Mouse (Mus musculus): ENCODE data around the gene Satb1. TPM values are rescaled to one million over a fixed set of nuclear protein-coding genes. Genes with fewer than 3 reads are reported as not detected.

Satb1 gene
- total RNA-seq (2021) = 10 to 100 TPM; 29.3 to 36.0 TPM
- long read RNA-seq, experiment 1, full-length matches to known transcripts = 3 of 5 reads
- long read RNA-seq, experiment 1, partial matches to known transcripts = 2 of 5 reads
- long read RNA-seq, experiment 1, other reads (novel, unspliced or antisense) = 0 of 5 reads
- long read RNA-seq, experiment 2, full-length matches to known transcripts = 9 of 15 reads
- long read RNA-seq, experiment 2, partial matches to known transcripts = 2 of 15 reads
- long read RNA-seq, experiment 2, other reads (novel, unspliced or antisense) = 4 of 15 reads

- DNase-seq (ENCODE audit: low spot score in 2 of 2) = peak; percentile 31 to 55
Observed at GRCm38 (mm10) chr17:51832900-51833577, at the start of gene Satb1. Satb1 (minus strand) TSS chr17:51833290.

GRCm38 (mm10) chr17:51882566-51882965 is 49.5 kb upstream of the Satb1 start:
- DNase-seq (ENCODE audit: low spot score in 2 of 2) = no peak

GRCm38 (mm10) chr17:51880895-51881622 is 48.0 kb upstream of the Satb1 start:
- no peak for DNase-seq (ENCODE audit: low spot score in 2 of 2)

- no peak for DNase-seq (ENCODE audit: low spot score in 2 of 2)
Observed at GRCm38 (mm10) chr17:51880221-51880620, 47.1 kb upstream of the Satb1 start.

- DNase-seq (ENCODE audit: low spot score in 2 of 2) = no peak
Observed at GRCm38 (mm10) chr17:51879736-51880135, 46.6 kb upstream of the Satb1 start.

GRCm38 (mm10) chr17:51879171-51879570 is 46.1 kb upstream of the Satb1 start:
- no peak for DNase-seq (ENCODE audit: low spot score in 2 of 2)

- no peak for DNase-seq (ENCODE audit: low spot score in 2 of 2)
Observed at GRCm38 (mm10) chr17:51876471-51876870, 43.4 kb upstream of the Satb1 start.

- DNase-seq (ENCODE audit: low spot score in 2 of 2) = no peak
Observed at GRCm38 (mm10) chr17:51857616-51858015, 24.5 kb upstream of the Satb1 start.

- no peak for DNase-seq (ENCODE audit: low spot score in 2 of 2)
Observed at GRCm38 (mm10) chr17:51856332-51856731, 23.2 kb upstream of the Satb1 start.

- DNase-seq (ENCODE audit: low spot score in 2 of 2) = no peak
Observed at GRCm38 (mm10) chr17:51855261-51855660, 22.2 kb upstream of the Satb1 start.

DNA sequence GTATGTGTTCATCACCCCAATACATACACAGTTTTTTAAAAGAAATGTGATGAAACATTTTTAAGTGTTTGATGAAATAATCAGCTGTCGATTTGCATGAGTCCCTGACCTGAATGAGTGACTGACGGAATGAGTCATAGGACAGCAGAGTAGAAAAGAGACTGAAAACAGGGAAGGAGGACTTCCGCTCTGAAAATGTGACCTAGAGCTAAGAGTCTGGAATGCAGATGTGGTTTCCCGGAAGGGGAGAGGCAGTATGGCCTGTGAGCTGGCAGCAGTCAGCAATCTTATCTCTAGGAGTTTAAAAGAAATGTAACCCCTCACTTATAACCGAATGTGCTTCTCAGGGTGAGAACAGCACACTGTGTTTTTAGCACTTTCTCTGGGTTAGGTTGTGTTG is 20.9 kb upstream of the Satb1 start:
- DNase-seq (ENCODE audit: low spot score in 2 of 2) = no peak

DNA sequence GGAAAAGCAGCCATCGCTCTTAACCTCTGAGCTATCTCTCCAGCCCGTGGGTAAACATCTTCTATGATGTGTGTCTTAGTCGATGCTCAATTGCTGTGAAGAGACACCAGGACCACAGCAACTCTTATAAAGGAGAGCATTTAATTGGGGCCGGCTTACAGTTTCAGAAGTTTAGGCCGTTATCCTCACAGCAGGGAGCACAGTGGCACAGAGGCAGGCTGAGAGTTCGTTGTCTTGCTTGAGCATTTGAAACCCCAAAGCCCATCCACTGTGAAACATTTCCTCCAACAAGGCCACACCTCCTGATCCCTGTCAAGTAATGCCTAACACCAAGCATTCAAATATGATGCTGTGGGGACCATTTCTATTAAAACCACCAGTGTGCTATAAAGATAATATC is 7.5 kb upstream of the Satb1 start:
- no peak for DNase-seq (ENCODE audit: low spot score in 2 of 2)

- no peak for DNase-seq (ENCODE audit: low spot score in 2 of 2)
Observed at GRCm38 (mm10) chr17:51839484-51839883, 6.4 kb upstream of the Satb1 start.

- no peak for DNase-seq (ENCODE audit: low spot score in 2 of 2)
Observed at GRCm38 (mm10) chr17:51836901-51837300, 3.8 kb upstream of the Satb1 start.

DNA sequence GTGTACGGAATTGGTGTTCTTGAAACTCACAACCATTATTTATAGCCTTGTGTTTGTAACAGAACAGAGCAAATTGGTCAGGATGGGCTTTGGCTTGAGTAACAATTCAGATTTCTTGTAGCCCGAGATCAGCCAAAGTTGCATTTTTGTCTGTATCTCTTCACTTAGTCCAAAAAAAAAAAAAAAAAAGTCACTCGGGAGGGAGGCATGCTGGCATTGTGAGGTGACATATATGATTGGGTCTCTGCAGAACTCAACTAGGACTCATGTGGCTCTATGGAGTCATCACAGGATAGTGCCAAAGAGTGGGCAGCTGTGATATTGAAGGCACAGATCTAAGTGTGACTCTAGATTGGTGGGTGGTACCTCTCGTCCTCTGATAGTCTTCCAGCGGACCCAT is 3.2 kb upstream of the Satb1 start:
- no peak for DNase-seq (ENCODE audit: low spot score in 2 of 2)

DNA sequence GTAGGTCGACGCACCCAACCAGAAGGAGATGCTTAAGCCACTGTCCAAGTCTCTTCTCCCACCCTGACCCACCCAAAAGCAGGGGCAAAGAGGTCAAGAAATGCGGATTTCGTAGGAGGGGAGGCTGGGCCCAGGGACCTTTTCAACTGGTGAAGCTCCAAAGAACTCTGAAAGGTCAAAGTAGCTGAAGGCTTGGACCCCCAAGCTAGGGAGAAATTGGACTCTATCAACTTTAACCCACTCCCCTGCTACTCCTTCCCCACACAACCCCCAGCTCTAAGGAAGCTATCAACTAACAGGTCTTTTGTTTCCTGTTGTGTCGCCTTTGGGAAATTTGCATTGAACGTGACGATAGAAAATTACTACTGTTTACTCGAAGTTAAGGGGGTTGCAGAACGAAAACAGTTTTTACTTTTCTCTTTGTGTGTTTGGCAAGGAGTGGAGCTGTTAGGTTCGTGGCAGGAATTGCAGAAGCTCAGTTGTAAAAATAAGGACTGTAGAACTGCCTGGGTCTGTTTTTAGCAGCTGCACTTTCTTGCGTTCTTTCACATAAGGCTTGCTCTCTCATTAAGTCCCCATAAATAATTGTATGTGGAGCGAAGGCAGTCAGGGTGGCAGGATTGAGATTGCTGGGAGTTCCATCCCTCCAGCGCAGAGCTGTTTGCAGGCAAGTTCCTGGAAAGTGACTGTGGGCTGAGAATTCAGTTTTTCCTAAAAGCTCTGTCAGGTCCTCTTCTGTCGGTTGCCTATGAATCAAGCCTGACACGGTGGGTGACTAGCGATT is 680 bp upstream of the Satb1 start:
- DNase-seq (ENCODE audit: low spot score in 2 of 2) = no peak

DNA sequence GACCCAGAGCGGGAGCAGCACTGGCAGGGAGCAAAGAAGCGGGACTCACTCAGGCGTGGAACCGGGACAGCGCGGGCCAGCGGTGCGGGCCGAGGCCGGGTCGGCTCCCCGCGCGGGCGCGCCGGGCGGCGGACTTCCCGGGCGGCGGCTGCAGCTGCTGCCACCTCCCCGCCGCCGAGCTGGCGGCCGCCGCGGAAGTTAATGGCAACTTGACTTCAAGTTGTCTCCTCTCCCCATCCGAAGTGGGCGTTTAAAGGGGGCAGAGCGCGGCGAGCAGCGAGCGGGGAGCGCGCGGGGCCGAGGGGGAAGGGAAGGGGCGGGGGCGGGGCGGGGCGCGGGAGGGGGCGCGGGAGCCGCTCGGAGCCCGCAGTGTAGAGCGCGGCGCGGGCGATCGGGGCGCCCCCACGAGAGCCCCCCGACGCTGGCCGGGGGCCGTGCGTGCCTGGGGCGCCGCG is 642 bp downstream of the Satb1 start:
- DNase-seq (ENCODE audit: low spot score in 2 of 2) = no peak

DNA sequence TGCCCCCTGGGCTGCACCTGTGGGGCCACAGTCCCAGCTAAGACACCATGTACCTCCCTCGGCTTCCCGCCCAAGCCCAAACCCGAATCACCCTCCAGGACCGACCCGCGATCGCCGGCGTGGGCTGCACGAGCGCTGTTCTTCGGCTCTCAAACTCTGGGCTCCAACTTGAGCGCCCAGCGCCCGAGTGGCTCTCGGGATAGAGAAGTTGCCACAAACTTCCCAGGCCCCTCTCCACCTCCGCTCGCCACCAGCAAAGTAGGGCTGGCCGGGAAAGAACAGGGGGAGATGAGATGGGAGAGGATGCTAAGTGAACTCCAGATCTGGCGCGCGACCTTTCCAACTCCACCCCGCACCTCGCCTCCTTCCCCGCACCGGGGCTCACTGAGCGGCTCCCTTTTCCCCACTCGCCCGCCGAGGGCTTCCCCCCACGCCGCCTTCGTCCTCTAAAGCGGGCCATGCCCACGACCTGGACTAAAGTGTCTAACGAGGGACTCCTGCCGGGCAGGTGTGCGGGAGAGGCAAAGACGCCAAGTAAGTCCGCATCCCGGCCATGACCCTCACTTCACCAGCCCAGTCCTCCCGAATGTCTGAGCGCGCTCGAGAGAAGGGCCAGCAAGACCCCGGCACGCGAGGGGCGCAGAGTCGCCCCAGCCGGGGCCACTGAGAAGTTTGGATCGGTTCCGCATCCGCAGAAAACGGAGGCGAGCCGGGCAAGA is 1.2 kb downstream of the Satb1 start:
- no peak for DNase-seq (ENCODE audit: low spot score in 2 of 2)

GRCm38 (mm10) chr17:51831121-51831701 is 1.9 kb downstream of the Satb1 start:
- no peak for DNase-seq (ENCODE audit: low spot score in 2 of 2)

GRCm38 (mm10) chr17:51829436-51829835 is 3.7 kb downstream of the Satb1 start:
- no peak for DNase-seq (ENCODE audit: low spot score in 2 of 2)
